In the genomic region with DNA sequence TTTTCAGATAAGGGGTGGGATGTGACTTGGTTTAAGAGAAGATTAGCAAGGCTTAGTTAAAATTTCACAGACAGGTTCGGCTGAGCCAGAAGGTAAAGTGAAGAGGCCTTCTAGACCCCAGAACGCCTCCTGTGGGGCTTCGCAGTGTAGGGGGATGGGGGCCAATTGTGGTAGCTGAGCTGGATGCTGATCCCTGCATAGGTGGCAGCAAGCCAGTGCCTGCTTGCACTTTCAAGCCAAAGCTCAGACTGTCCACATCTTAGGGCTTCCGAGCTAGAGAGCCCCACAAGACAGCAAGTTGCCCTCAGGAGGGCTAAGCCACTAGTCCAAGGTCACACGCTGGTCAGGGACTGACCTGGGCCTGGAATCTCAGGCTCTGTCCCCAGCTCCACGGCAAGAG, we compare ENCODE assay signal across 26 mouse cellular contexts. TPM values are rescaled to one million over a fixed set of nuclear protein-coding genes. Genes with fewer than 3 reads are reported as not detected.
DNase-seq lines count a peak whose midpoint lies in the region; ATAC-seq lines count a peak whose summit lies in the region.
"Had no signal": no experiment of that assay in that cellular context is flagged by ENCODE, and none has a peak within 500 bp of the region (broad histone marks: within the 10 kb centered on the region; RNA-seq: fewer than 3 reads in every experiment).

No protein-coding gene starts in this region.

- no peak for DNase-seq in heart, adult 8-10 months (ENCODE audit: low spot score)
- DNase-seq in lung, postnatal 10 days = peak; percentile 9
- no peak for DNase-seq in lung, postnatal 14 days
- DNase-seq: adrenal gland, postnatal 25 days; B cell, adult 2 months; cerebellum, adult 2 months; cerebellum, postnatal 36 days; gastrocnemius, postnatal 10 days; kidney, adult 8-10 months; kidney, postnatal 14 days; lung, postnatal 4 days; right cerebral cortex, postnatal 25 days had no signal

- H3K4me2 ChIP-seq in heart, embryonic 14.5 days (ENCODE audit: low read length) = peak overlapping the region; percentile 38
- no peak overlapping the region for H3K4me2 ChIP-seq in hindbrain, embryonic 16.5 days (ENCODE audit: low read length)
- no peak overlapping the region for H3K4me2 ChIP-seq in hindbrain, embryonic 13.5 days
- H3K4me2 ChIP-seq: forebrain, embryonic 13.5 days; hindbrain, embryonic 15.5 days; intestine, embryonic 15.5 days; limb, embryonic 13.5 days; liver, embryonic 11.5 days; lung, embryonic 15.5 days; stomach, embryonic 15.5 days had no signal

- no peak overlapping the region for H3K27ac ChIP-seq in heart, embryonic 14.5 days (replicated peaks in 1 of 2; ENCODE audit: control insufficient read depth in 1 of 2, insufficient read depth in 1 of 2, low read depth in 2 of 2, low read length in 2 of 2)
- H3K27ac ChIP-seq in hindbrain, embryonic 16.5 days (ENCODE audit: low read depth, low read length) = no peak overlapping the region
- H3K27ac ChIP-seq in hindbrain, embryonic 13.5 days = no peak overlapping the region
- H3K27ac ChIP-seq: forebrain, embryonic 13.5 days; hindbrain, embryonic 15.5 days; intestine, embryonic 15.5 days; limb, embryonic 13.5 days; lung, embryonic 15.5 days; stomach, embryonic 15.5 days had no signal

- no peaks in the 10 kb centered on the region for H3K36me3 ChIP-seq in heart, embryonic 14.5 days (ENCODE audit: control insufficient read depth, insufficient read depth, low read length)
- H3K36me3 ChIP-seq in hindbrain, embryonic 16.5 days (ENCODE audit: control insufficient read depth, insufficient read depth, low read length) = no peaks in the 10 kb centered on the region
- no peaks in the 10 kb centered on the region for H3K36me3 ChIP-seq in hindbrain, embryonic 13.5 days
- H3K36me3 ChIP-seq: hindbrain, embryonic 15.5 days; intestine, embryonic 15.5 days; limb, embryonic 13.5 days; lung, embryonic 15.5 days; stomach, embryonic 15.5 days had no signal

- H3K4me3 ChIP-seq in heart, embryonic 14.5 days (ENCODE audit: control insufficient read depth in 1 of 2, insufficient read depth in 1 of 2, low read depth in 1 of 2, low read length in 2 of 2) = no peak overlapping the region
- H3K4me3 ChIP-seq in hindbrain, embryonic 16.5 days (ENCODE audit: low read length) = no peak overlapping the region
- no peak overlapping the region for H3K4me3 ChIP-seq in hindbrain, embryonic 13.5 days
- H3K4me3 ChIP-seq: forebrain, embryonic 13.5 days; hindbrain, embryonic 15.5 days; intestine, embryonic 15.5 days; limb, embryonic 13.5 days; lung, embryonic 15.5 days; megakaryocyte, embryonic 14.5 days; stomach, embryonic 15.5 days had no signal

- peak; percentile 47; the same call in 1 of the 2 replicates for ATAC-seq in heart, embryonic 14.5 days (ENCODE audit: insufficient number of reproducible peaks, insufficient read depth, low FRiP score, low read depth)
- ATAC-seq in hindbrain, embryonic 16.5 days = 0 out of 2 replicates have a peak, but pooled peaks have one; percentile 37
- ATAC-seq in hindbrain, embryonic 13.5 days (ENCODE audit: low FRiP score) = no peak
- ATAC-seq: forebrain, embryonic 13.5 days; intestine, embryonic 15.5 days; midbrain, embryonic 16.5 days had no signal

- peaks cover 10% of the 10 kb centered on the region for H3K27me3 ChIP-seq in heart, embryonic 14.5 days (ENCODE audit: control insufficient read depth, insufficient read depth, low read length)
- H3K27me3 ChIP-seq in hindbrain, embryonic 16.5 days (replicated peaks; ENCODE audit: control insufficient read depth, insufficient read depth, low read length) = peaks cover 6% of the 10 kb centered on the region
- peaks cover 22% of the 10 kb centered on the region for H3K27me3 ChIP-seq in hindbrain, embryonic 13.5 days
- H3K27me3 ChIP-seq: intestine, embryonic 15.5 days had no signal

- H3K9ac ChIP-seq in heart, embryonic 14.5 days (ENCODE audit: low read length) = peak overlapping the region; percentile 34; the same call in 1 of the 2 replicates
- no peak overlapping the region for H3K9ac ChIP-seq in hindbrain, embryonic 16.5 days (ENCODE audit: low read depth, low read length)
- H3K9ac ChIP-seq in hindbrain, embryonic 13.5 days = no peak overlapping the region
- H3K9ac ChIP-seq: forebrain, embryonic 13.5 days; hindbrain, embryonic 15.5 days; intestine, embryonic 15.5 days; limb, embryonic 13.5 days; lung, embryonic 15.5 days; stomach, embryonic 15.5 days had no signal

- 44% methylated on average over 6 of the region's 6 CpGs for WGBS in heart, embryonic 14.5 days
- WGBS in hindbrain, embryonic 16.5 days = 67% methylated on average over 6 of the region's 6 CpGs
- 75% methylated on average over 6 of the region's 6 CpGs for WGBS in hindbrain, embryonic 13.5 days

- H3K4me1 ChIP-seq in heart, embryonic 14.5 days (ENCODE audit: control insufficient read depth in 2 of 2, insufficient read depth in 2 of 2, low read length in 2 of 2) = peaks cover 11 to 19% of the 10 kb centered on the region in 2 experiments
- no peaks in the 10 kb centered on the region; the same call in 1 of the 2 replicates for H3K4me1 ChIP-seq in hindbrain, embryonic 16.5 days (ENCODE audit: control insufficient read depth, insufficient read depth, low read depth, low read length)
- H3K4me1 ChIP-seq in hindbrain, embryonic 13.5 days (replicated peaks) = no peaks in the 10 kb centered on the region
- H3K4me1 ChIP-seq: forebrain, embryonic 13.5 days; hindbrain, embryonic 15.5 days; lung, embryonic 15.5 days; megakaryocyte, embryonic 14.5 days had no signal

- H3K9me3 ChIP-seq in heart, embryonic 14.5 days (ENCODE audit: control insufficient read depth, low read length) = no peaks in the 10 kb centered on the region
- H3K9me3 ChIP-seq in hindbrain, embryonic 16.5 days (ENCODE audit: control insufficient read depth, low read length) = no peaks in the 10 kb centered on the region
- no peaks in the 10 kb centered on the region for H3K9me3 ChIP-seq in hindbrain, embryonic 13.5 days
- H3K9me3 ChIP-seq: forebrain, embryonic 13.5 days; hindbrain, embryonic 15.5 days; intestine, embryonic 15.5 days; limb, embryonic 13.5 days; lung, embryonic 15.5 days; megakaryocyte, embryonic 14.5 days; stomach, embryonic 15.5 days had no signal

RNA-seq across cellular contexts. Expression of a gene that starts 13.2 kb away (rescaled TPM):
- 0.08 and 0.11 TPM in 2 replicates for polyA plus RNA-seq in heart, embryonic 14.5 days (2014; fragmentation: Nextera tagmentation; extraction: Ambion mirVana)
- under 1 TPM; 0.41 to 0.60 (median 0.46) TPM for total RNA-seq in heart, adult 8-10 months (2022)
- polyA plus RNA-seq in hindbrain, embryonic 16.5 days (2015; fragmentation: Nextera tagmentation; extraction: Ambion mirVana) = 0.23 and 0.32 TPM in 2 replicates
- polyA plus RNA-seq in hindbrain, embryonic 13.5 days (2015; fragmentation: Nextera tagmentation; extraction: Ambion mirVana) = 0.19 and 0.28 TPM in 2 replicates
- total RNA-seq: adrenal gland, postnatal 25 days; neutrophil, adult 5-6 weeks had no signal
- polyA plus RNA-seq: forebrain, embryonic 13.5 days; liver, embryonic 16.5 days had no signal
